Mouse (Mus musculus) forelimb bud, embryonic 11.5 days (tissue): ENCODE measurements around the gene Daam1.

Experiments
- DNase-seq: peaks from one replicate; pipeline ENCODE4 v3.0.0-alpha.2; 2012; ENCODE audit warnings: low read depth, low spot score

Gene Daam1

GRCm38 (mm10) chr12:71898231-71898630, 67.4 kb downstream of the Daam1 start:
- DNase-seq: no peak

- no peak for DNase-seq
Measured at GRCm38 (mm10) chr12:71898666-71899520, 68.0 kb downstream of the Daam1 start.

- DNase-seq: no peak
Measured at GRCm38 (mm10) chr12:71899566-71899965, 68.7 kb downstream of the Daam1 start.

GRCm38 (mm10) chr12:71901211-71901610, 70.3 kb downstream of the Daam1 start:
- no peak for DNase-seq

DNA sequence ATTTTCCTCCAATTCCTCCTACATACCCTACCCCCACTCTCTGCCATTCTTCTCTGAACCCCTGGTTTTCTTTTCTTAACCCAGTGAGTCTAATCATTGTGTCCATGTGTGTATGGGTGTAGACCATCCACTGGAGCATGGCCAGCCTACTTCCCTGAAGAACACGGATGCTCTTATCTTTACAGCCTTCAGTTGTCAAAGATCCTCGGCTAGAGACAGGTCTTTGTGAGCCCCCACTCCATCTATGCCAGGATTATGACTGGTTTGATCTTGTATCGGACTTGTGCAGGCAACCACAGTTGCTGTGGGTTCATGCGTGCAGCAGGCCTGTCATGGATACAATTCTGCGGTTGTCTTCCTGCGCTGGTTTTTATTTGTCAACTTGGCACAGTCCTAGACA, 71.0 kb downstream of the Daam1 start:
- no peak for DNase-seq

GRCm38 (mm10) chr12:71902317-71902716, 71.4 kb downstream of the Daam1 start:
- no peak for DNase-seq

DNA sequence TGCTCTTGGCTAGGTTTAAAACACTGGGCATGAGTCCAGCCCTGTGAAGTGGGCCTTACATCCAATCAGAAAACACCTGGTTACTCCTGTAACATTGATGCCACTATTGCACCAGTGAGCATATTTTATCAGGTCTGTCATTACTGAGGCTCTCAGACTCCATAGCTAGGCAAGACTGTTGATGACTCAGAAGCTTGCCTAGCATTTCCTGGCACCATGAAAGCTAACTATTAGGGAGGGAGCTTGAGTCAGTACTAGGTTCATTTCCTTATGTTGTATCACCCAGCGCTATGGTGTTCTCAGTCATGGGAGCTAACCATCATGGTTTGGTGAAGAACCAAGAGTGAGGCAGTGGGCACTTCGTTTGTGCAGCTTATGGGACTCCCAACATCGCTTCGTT, 72.3 kb downstream of the Daam1 start:
- no peak for DNase-seq

GRCm38 (mm10) chr12:71904310-71904709, 73.4 kb downstream of the Daam1 start:
- DNase-seq: no peak

GRCm38 (mm10) chr12:71904926-71905325, 74.0 kb downstream of the Daam1 start:
- DNase-seq: no peak

DNA sequence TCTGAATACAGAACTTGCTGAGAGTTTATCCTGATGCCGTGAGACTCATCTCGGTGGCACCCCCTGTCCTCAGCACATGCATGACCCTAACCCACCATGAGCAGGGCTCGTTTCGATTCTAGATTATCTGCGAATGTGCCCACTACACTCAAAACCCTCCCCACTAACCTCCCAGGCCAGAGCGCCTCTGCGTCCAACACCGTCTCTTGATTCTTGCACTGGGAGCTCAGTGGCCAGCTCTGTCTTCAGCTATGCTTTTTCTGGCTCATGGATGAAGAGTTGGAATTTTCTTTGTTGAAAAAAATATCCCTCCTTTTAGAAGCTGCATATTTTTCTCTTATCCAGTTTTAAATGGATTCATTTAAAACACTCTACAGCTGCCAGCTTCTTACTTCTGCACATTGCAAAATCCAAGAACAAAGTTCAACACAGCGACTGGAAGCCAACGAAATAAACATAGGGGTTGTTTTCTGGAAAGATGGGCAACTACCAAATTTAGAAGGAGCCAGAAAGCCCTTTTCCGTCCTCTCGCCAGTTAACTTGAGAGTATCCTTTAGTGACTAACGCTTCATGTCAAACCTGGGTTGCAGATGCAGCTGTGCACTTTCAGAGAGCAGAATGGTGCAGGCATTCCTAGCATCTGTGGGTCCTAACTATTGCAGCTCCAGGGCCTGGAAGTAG, 74.9 kb downstream of the Daam1 start:
- no peak for DNase-seq

DNA sequence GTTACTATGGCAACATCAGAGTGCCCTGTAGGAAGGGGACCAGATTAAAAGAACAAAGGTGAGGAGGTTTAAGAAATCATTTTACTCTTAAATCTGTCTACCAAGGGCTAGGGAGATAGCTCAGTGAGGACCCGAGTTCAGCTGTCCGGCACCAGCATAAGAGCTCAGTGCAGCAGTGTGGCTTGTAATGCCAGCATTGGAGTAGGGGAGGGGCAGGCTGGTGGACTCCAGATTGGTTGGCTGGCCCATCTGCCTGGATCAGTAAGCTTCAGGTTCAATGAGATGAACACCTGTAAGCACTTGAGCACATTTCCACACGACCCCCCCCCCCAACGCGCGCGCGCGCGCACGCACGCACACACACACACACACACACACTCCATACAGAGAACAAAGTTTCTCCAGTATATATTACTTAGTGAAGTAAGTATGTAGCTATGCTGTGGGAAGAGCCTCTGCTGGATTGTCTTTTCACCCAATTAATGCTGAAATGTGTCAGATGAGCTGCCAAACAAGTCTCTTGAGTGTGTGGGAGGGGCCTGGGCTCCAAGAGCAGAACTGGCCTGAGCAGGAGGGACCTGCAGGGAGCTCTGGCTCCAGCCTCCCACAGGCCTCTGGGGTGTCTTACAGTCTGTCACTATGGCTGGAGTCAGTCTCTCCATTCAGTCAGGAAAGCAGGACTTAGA, 75.8 kb downstream of the Daam1 start:
- no peak for DNase-seq

- no peak for DNase-seq
Measured at GRCm38 (mm10) chr12:71908984-71909383, 78.1 kb downstream of the Daam1 start.

GRCm38 (mm10) chr12:71910246-71910645, 79.4 kb downstream of the Daam1 start:
- no peak for DNase-seq

DNA sequence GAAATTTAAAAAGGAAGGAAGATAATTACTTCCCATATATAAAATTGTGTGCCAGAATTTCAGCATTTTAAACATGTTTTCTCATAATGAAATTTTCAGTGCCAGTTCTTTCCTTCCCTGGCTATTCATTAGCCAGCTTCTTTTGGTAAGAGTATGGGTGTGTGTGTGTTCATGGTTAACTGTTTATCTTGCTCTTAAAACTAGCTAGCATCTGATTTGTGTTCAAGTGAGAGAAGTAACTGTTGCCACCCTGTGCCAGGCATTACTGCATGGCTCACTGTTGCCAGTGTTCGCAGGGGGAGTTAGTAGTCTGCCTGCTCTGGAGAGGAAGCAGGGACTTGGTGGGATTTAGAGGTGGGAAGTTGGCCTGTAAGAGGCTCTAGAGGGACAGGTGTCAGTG, 81.4 kb downstream of the Daam1 start:
- DNase-seq: no peak

DNA sequence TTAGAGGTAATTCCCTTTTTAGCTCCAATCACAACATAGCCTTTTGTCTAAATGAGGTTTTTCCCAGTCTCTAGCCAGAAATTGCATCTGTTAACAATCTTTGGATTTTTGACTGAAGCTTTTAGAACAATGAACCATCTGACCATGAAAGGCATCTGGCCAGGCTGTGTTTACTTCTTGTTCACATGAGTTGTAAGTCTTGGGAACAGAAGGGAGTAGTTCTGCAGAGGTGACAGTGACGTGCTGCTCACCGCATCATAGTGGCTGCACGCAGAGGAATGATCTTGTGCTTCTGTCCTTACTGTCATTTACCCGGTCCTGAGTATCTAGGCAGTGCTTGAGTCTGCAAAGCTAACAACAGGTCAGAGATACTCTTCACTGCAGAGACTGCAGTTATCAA, 88.3 kb downstream of the Daam1 start:
- DNase-seq: no peak

DNA sequence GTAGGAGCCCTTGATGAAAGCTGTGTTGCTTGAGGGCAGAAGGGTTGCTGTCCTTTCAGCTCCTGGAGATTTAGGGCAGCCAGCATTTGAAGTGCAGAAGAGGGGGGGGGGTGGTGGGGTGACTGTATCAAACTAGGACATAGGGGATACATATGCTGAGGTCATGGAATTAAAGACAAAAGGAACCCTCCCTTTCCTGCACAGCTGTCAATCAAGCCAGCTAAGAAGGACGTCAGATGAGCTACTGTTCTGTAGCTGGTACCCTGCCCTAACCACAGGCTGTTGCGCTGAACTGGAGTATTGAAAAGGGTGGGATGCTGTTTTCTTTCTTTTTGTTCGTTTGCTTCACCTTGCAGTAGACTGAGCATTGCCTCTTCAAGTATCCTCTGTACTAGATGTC, 89.1 kb downstream of the Daam1 start:
- no peak for DNase-seq

DNA sequence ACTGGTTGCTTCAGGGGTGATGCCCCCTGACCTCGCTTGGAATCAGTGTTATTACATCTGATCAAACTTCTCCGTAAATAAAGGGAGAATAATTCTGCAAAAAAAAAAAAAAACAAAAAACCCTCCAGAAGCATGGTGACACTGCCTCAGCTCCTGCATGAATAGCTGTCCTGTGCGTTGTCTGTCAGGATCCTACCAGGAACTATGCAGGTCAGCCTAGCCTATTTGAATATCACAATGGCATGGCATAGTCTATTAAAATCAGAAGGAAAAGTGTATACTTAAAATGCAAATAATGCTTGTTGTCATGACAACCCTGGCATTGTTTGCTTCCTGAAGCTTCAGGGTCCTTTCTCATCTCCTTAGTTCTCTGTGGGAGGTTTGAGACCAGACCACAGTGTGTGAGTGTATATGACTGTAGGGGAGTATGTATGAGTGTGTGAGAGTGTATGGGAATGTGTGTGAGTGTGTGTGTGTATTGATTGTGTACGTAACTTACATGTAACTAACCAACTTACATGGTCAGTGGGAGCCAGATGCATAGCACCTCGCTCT, 92.0 kb downstream of the Daam1 start:
- no peak for DNase-seq

- DNase-seq: no peak
Measured at GRCm38 (mm10) chr12:71924978-71925529, 94.2 kb downstream of the Daam1 start.

DNA sequence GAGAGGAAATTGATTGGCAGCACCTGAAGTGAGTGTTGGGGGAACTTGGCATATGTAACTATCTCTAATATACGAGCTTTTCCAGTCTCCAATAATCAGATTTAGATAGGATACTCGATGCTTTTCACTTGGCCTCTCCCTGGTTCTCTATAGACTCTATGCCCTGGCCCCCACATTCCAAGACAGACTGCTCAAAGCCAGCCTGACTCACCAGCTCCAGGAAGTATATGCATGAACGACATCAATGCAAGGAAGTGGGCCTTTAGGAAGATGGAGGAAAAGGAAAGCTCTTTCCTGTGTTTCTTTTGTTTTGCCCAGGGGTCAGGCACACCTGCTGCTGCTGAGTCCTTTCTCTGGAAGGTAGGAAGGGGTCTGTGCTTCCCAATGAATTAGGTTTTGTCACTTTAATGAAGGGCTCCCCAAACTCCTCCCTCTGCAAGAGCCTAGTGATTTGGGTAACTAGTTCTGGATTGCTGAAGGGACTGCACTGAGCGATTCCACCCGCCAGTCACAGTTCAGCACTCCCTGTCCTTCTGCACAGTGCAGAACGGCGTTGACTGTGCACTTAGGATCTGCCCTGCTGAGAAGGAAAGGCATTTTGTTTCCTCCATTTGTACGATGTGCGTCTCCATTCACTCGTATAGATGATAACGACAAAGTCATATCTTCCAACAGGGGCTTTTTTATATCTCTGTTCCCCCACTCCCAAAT, 95.3 kb downstream of the Daam1 start:
- DNase-seq: no peak

- DNase-seq: no peak
Measured at GRCm38 (mm10) chr12:71928092-71928491, 97.2 kb downstream of the Daam1 start.

- no peak for DNase-seq
Measured at GRCm38 (mm10) chr12:71929876-71930275, 99.0 kb downstream of the Daam1 start.
